In the genomic region with DNA sequence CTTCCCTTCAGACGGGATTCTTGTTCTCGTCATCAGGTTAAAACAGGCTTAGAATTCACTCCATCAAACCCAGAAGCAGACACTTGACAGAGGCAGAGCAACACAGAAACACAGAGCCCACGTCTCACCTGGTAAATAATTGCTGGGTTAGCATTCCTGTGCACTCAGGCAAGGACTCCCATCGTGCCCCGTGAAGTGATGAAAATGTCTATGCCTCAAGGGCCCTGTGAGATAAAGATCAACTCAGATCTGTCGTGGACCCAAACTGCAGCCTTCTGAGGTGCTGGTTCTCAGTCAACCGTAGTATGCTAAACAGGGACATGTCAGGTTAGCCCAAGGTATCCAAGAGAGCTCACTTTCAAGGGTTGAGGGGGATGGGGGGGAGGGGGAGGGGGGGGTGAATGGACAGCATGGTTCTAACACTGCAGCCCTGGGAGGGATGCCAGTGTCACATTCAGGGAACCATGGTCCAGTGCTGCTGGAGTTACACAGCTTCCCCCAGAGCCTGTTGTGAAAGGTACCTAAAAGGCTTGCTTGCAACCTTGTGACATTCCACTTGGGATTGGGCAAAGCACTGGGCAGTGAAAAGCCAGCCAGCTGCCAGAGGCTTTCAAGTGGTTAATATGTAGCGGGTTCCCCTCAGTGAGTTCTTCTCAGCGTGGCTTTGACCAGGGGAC, we compare ENCODE assay signal across 20 mouse cellular contexts. TPM values are rescaled to one million over a fixed set of nuclear protein-coding genes. Genes with fewer than 3 reads are reported as not detected.
DNase-seq lines count a peak whose midpoint lies in the region; ATAC-seq and TF ChIP-seq lines count a peak whose summit lies in the region.
"Had no signal": no experiment of that assay in that cellular context is flagged by ENCODE, and none has a peak within 500 bp of the region (broad histone marks: within the 10 kb centered on the region; RNA-seq: fewer than 3 reads in every experiment).

No protein-coding gene starts in this region.

- no peak for ATAC-seq in inflammation-experienced regulatory T-cells, adult 6 months
- ATAC-seq: forebrain, embryonic 15.5 days had no signal

- DNase-seq in adrenal gland, postnatal 14 days: peak; percentile 52
- DNase-seq in adrenal gland, adult 8-10 months: no peak
- peak; percentile 74 for DNase-seq in testis, postnatal 14 days (ENCODE audit: low spot score)
- no peak for DNase-seq in testis, postnatal 10 days (ENCODE audit: low spot score)
- DNase-seq in kidney, postnatal 10 days: peak; percentile 64
- no peak for DNase-seq in thymus, adult 2 months
- DNase-seq: cerebellum, adult 9-11 months; heart, postnatal 10 days; lung, embryonic 14.5 days; thymus, postnatal 36 days had no signal

- TF ChIP-seq CTCF in thymus, adult 2 months (IDR thresholded peaks at IDR 0.05; ENCODE audit: borderline replicate concordance, control insufficient read depth, extremely low read depth, insufficient read depth, low read length, poor library complexity): no peak

- H3K27ac ChIP-seq in thymus, adult 2 months (ENCODE audit: control insufficient read depth, insufficient read depth, low read length): no peak overlapping the region
- H3K27ac ChIP-seq: embryonic facial prominence, embryonic 13.5 days; forebrain, embryonic 15.5 days; heart, embryonic 10.5 days; hindbrain, embryonic 12.5 days; layer of hippocampus, adult 2 months; limb, embryonic 15.5 days; midbrain, embryonic 12.5 days had no signal

- no peaks in the 10 kb centered on the region for H3K4me1 ChIP-seq in thymus, adult 2 months (replicated peaks; ENCODE audit: control insufficient read depth, insufficient read depth, low read length)
- H3K4me1 ChIP-seq: embryonic facial prominence, embryonic 13.5 days; forebrain, embryonic 15.5 days; hindbrain, embryonic 12.5 days; limb, embryonic 15.5 days; midbrain, embryonic 12.5 days had no signal

- no peaks in the 10 kb centered on the region for H3K27me3 ChIP-seq in thymus, adult 2 months (ENCODE audit: control insufficient read depth, insufficient read depth, low read length)
- H3K27me3 ChIP-seq: embryonic facial prominence, embryonic 13.5 days; forebrain, embryonic 15.5 days; hindbrain, embryonic 12.5 days; limb, embryonic 15.5 days; midbrain, embryonic 12.5 days had no signal

- WGBS in thymus, adult 2 months: 76% methylated on average over 9 of the region's 9 CpGs

- no peak overlapping the region for H3K4me3 ChIP-seq in thymus, adult 2 months (ENCODE audit: control insufficient read depth, insufficient read depth, low read length)
- H3K4me3 ChIP-seq: embryonic facial prominence, embryonic 13.5 days; forebrain, embryonic 15.5 days; heart, embryonic 10.5 days; hindbrain, embryonic 12.5 days; layer of hippocampus, adult 2 months; limb, embryonic 15.5 days; midbrain, embryonic 12.5 days had no signal

- TF ChIP-seq POLR2A in thymus, adult 2 months (IDR thresholded peaks at IDR 0.05; ENCODE audit: control insufficient read depth, extremely low read depth, insufficient read depth, low read length, poor library complexity): no peak

- no peaks in the 10 kb centered on the region for H3K36me3 ChIP-seq in thymus, adult 2 months (ENCODE audit: control insufficient read depth, insufficient read depth, low read length)
- H3K36me3 ChIP-seq: embryonic facial prominence, embryonic 13.5 days; forebrain, embryonic 15.5 days; G1E; heart, embryonic 10.5 days; hindbrain, embryonic 12.5 days; limb, embryonic 15.5 days; midbrain, embryonic 12.5 days had no signal

RNA-seq across cellular contexts. Expression of gene Kank1, which starts 14.7 kb away (rescaled TPM):
- total RNA-seq in adrenal gland, postnatal 14 days (2021): 22.3 and 26.1 TPM in 2 replicates
- 10 to 100 TPM in 3 of 4 experiments, 1 to 10 TPM in 1; 8.9 to 18.6 (median 16.8) TPM for total RNA-seq in adrenal gland, adult 8-10 months (2022)
- 9.6 and 13.6 TPM in 2 replicates for polyA plus RNA-seq in thymus, adult 2 months (2012; rRNA removed)
- not detected for polyA plus RNA-seq in inflammation-experienced regulatory T-cells, adult 6 months (2017; shearing (Covaris generic))
- total RNA-seq: monocyte, adult 5-6 weeks had no signal
- polyA plus RNA-seq: G1E had no signal

Comparison
In these comparisons a context has a peak if more than half of its experiments do, and no peak if none do; other contexts are left out.
1. DNase-seq: peak in adrenal gland, postnatal 14 days (single experiment), testis, postnatal 14 days (single experiment) and kidney, postnatal 10 days (single experiment); none in adrenal gland, adult 8-10 months (single experiment), testis, postnatal 10 days (single experiment) and thymus, adult 2 months (single experiment).